Mouse (Mus musculus): ENCODE data around the gene Olfr1396. TPM values are rescaled to one million over a fixed set of nuclear protein-coding genes. Genes with fewer than 3 reads are reported as not detected.

Gene Olfr1396
- polyA plus RNA-seq, 1 experiment, result not detected

DNA sequence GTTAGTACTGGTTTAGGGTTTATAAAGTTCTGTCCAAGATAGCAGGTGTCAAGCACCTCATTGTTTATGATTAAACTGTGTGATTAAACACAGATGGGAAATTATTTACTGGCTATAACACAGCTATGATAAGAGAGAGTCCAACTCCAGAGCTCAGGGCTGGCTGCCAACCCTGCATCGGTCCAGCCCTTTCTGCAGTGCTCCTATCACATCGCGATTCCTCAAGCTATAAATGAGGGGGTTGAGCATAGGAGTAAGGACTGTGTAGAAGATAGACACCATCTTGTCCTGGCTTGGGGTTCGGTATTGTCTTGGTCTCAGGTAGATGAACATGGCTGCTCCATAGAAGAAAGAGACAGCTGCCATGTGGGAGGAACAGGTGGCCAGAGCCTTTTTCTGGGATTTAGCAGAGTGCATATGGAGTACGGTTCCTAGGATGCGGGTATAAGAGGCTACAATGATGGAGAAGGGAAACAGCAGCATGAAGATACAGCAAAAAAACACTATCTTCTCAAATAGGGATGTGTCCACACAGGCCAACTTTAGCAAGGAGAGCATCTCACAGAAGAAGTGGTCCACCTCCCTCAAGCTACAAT, 2.0 kb downstream of the Olfr1396 start:
- Histone ChIP-seq H3K4me1 (ENCODE audit: control insufficient read depth, insufficient read depth, low read length) (no peaks in the 10 kb centered on the region), H3K27ac (ENCODE audit: control insufficient read depth, insufficient read depth, low read depth, low read length) (no peak overlapping the region), H3K36me3 (ENCODE audit: control insufficient read depth, insufficient read depth, low read length) (no peaks in the 10 kb centered on the region), H3K27me3 (ENCODE audit: control insufficient read depth, insufficient read depth, low read length) (no peaks in the 10 kb centered on the region), H3K4me3 (ENCODE audit: control insufficient read depth, low read depth, low read length) (no peak overlapping the region)
- TF ChIP-seq POLR2A (IDR thresholded peaks at IDR 0.05; ENCODE audit: control insufficient read depth, low read depth, low read length) (no peak), CTCF (IDR thresholded peaks at IDR 0.05; ENCODE audit: control insufficient read depth, insufficient read depth, insufficient replicate concordance, low read depth, low read length) (no peak)

DNA sequence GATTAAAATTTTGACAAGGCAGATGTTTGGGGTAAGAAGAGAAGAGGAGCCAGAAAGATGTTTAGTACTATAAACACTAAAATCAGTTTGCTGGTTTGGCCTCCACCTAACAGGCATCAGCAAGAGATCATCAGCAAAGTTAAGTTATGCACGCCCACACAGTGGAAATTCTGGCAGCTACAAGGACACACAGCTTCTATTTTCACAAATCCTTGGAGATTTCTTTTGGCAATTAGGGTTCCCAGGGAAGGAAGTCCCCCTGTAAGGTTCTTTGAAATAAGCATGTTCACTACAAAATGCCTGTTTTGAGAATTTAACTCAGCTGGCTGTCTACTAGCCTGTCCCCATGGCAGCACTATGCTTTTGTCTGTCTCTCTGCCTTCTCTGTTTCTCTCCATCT, 3.7 kb downstream of the Olfr1396 start:
- Histone ChIP-seq H3K27me3 (ENCODE audit: control insufficient read depth, insufficient read depth, low read length) (no peaks in the 10 kb centered on the region), H3K36me3 (ENCODE audit: control insufficient read depth, insufficient read depth, low read length) (no peaks in the 10 kb centered on the region), H3K4me1 (ENCODE audit: control insufficient read depth, insufficient read depth, low read length) (no peaks in the 10 kb centered on the region), H3K4me3 (ENCODE audit: control insufficient read depth, low read depth, low read length) (no peak overlapping the region), H3K27ac (ENCODE audit: control insufficient read depth, insufficient read depth, low read depth, low read length) (no peak overlapping the region)
- TF ChIP-seq CTCF (IDR thresholded peaks at IDR 0.05; ENCODE audit: control insufficient read depth, insufficient read depth, insufficient replicate concordance, low read depth, low read length) (no peak), POLR2A (IDR thresholded peaks at IDR 0.05; ENCODE audit: control insufficient read depth, low read depth, low read length) (no peak)

GRCm38 (mm10) chr11:49108833-49109232, 5.8 kb downstream of the Olfr1396 start:
- Histone ChIP-seq H3K4me1 (ENCODE audit: control insufficient read depth, insufficient read depth, low read length) (no peaks in the 10 kb centered on the region), H3K27me3 (ENCODE audit: control insufficient read depth, insufficient read depth, low read length) (no peaks in the 10 kb centered on the region), H3K36me3 (ENCODE audit: control insufficient read depth, insufficient read depth, low read length) (no peaks in the 10 kb centered on the region), H3K4me3 (ENCODE audit: control insufficient read depth, low read depth, low read length) (no peak overlapping the region), H3K27ac (ENCODE audit: control insufficient read depth, insufficient read depth, low read depth, low read length) (no peak overlapping the region)
- TF ChIP-seq CTCF (IDR thresholded peaks at IDR 0.05; ENCODE audit: control insufficient read depth, insufficient read depth, insufficient replicate concordance, low read depth, low read length) (peak; percentile 1; the same call in 1 of the 2 replicates), POLR2A (IDR thresholded peaks at IDR 0.05; ENCODE audit: control insufficient read depth, low read depth, low read length) (no peak)

- Histone ChIP-seq H3K27ac (ENCODE audit: control insufficient read depth, insufficient read depth, low read depth, low read length) (no peak overlapping the region), H3K4me1 (ENCODE audit: control insufficient read depth, insufficient read depth, low read length) (peaks cover 4% of the 10 kb centered on the region; the same call in 1 of the 2 replicates), H3K27me3 (ENCODE audit: control insufficient read depth, insufficient read depth, low read length) (no peaks in the 10 kb centered on the region), H3K36me3 (ENCODE audit: control insufficient read depth, insufficient read depth, low read length) (no peaks in the 10 kb centered on the region), H3K4me3 (ENCODE audit: control insufficient read depth, low read depth, low read length) (no peak overlapping the region)
- TF ChIP-seq CTCF (IDR thresholded peaks at IDR 0.05; ENCODE audit: control insufficient read depth, insufficient read depth, insufficient replicate concordance, low read depth, low read length) (no peak), POLR2A (IDR thresholded peaks at IDR 0.05; ENCODE audit: control insufficient read depth, low read depth, low read length) (no peak)
Measured at GRCm38 (mm10) chr11:49107650-49108537, 6.8 kb downstream of the Olfr1396 start.

DNA sequence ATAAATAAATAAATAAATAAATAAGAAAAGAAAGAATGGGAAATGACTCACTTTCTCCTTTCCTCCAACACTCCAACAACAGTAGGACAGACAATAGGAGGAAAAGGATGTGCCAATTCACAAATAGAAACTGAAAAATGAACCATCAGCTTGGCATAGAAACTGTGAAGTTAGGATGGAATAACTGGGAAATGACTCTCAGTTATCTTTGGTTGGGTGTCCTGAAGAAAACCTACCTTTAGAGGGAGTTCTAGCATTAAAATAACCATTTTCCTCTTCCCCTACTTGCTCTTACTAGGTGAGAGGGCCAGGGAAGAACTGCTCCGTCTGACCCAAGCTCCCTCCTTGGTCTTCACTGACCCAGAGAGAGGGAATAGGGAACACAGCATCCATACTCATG, 8.9 kb downstream of the Olfr1396 start:
- Histone ChIP-seq H3K4me3 (ENCODE audit: control insufficient read depth, low read depth, low read length) (no peak overlapping the region), H3K4me1 (ENCODE audit: control insufficient read depth, insufficient read depth, low read length) (peaks cover 9% of the 10 kb centered on the region), H3K27ac (ENCODE audit: control insufficient read depth, insufficient read depth, low read depth, low read length) (no peak overlapping the region), H3K36me3 (ENCODE audit: control insufficient read depth, insufficient read depth, low read length) (no peaks in the 10 kb centered on the region), H3K27me3 (ENCODE audit: control insufficient read depth, insufficient read depth, low read length) (no peaks in the 10 kb centered on the region)
- TF ChIP-seq CTCF (IDR thresholded peaks at IDR 0.05; ENCODE audit: control insufficient read depth, insufficient read depth, insufficient replicate concordance, low read depth, low read length) (no peak), POLR2A (IDR thresholded peaks at IDR 0.05; ENCODE audit: control insufficient read depth, low read depth, low read length) (no peak)

GRCm38 (mm10) chr11:49103047-49103693, 11.5 kb downstream of the Olfr1396 start:
- H3K4me1 ChIP-seq (ENCODE audit: control insufficient read depth, insufficient read depth, low read length), result peaks cover 9% of the 10 kb centered on the region
- no peak overlapping the region for H3K4me3 ChIP-seq (ENCODE audit: control insufficient read depth, low read depth, low read length)
- no peak overlapping the region for H3K27ac ChIP-seq (ENCODE audit: control insufficient read depth, insufficient read depth, low read depth, low read length)

GRCm38 (mm10) chr11:49101500-49101899, 13.2 kb downstream of the Olfr1396 start:
- Histone ChIP-seq H3K4me3 (ENCODE audit: control insufficient read depth, low read depth, low read length) (no peak overlapping the region), H3K27ac (ENCODE audit: control insufficient read depth, insufficient read depth, low read depth, low read length) (no peak overlapping the region), H3K4me1 (ENCODE audit: control insufficient read depth, insufficient read depth, low read length) (peaks cover 9% of the 10 kb centered on the region), H3K36me3 (ENCODE audit: control insufficient read depth, insufficient read depth, low read length) (no peaks in the 10 kb centered on the region), H3K27me3 (ENCODE audit: control insufficient read depth, insufficient read depth, low read length) (no peaks in the 10 kb centered on the region)
- TF ChIP-seq POLR2A (IDR thresholded peaks at IDR 0.05; ENCODE audit: control insufficient read depth, low read depth, low read length), result no peak
- no peak for TF ChIP-seq CTCF (IDR thresholded peaks at IDR 0.05; ENCODE audit: control insufficient read depth, insufficient read depth, insufficient replicate concordance, low read depth, low read length)

More at GRCm38 (mm10) chr11:49103047-49103693, 11.5 kb downstream of the Olfr1396 start:
- H3K27me3 ChIP-seq (ENCODE audit: control insufficient read depth, insufficient read depth, low read length), result no peaks in the 10 kb centered on the region
- TF ChIP-seq CTCF (IDR thresholded peaks at IDR 0.05; ENCODE audit: control insufficient read depth, insufficient read depth, insufficient replicate concordance, low read depth, low read length), result peak; percentile 35; the same call in 1 of the 2 replicates
- TF ChIP-seq POLR2A (IDR thresholded peaks at IDR 0.05; ENCODE audit: control insufficient read depth, low read depth, low read length), result no peak
- no peaks in the 10 kb centered on the region for H3K36me3 ChIP-seq (ENCODE audit: control insufficient read depth, insufficient read depth, low read length)
